Mouse (Mus musculus) liver, adult 2 months (tissue): ENCODE results near the gene Polr2l.

Source experiments
- CTCF ChIP-seq: fragments of 200-500 bp; IDR thresholded peaks from 2 replicates; pipeline ENCODE4 v1.5.1; 2011; ENCODE audit warnings: low read depth, low read length, control low read depth
- POLR2A ChIP-seq: fragments of 200-500 bp; IDR thresholded peaks from 2 replicates; pipeline ENCODE4 v1.6.1; 2011; ENCODE audit warnings: low read length, control low read depth; ENCODE audit not compliant: insufficient read depth; ENCODE audit errors: extremely low read depth

DNA sequence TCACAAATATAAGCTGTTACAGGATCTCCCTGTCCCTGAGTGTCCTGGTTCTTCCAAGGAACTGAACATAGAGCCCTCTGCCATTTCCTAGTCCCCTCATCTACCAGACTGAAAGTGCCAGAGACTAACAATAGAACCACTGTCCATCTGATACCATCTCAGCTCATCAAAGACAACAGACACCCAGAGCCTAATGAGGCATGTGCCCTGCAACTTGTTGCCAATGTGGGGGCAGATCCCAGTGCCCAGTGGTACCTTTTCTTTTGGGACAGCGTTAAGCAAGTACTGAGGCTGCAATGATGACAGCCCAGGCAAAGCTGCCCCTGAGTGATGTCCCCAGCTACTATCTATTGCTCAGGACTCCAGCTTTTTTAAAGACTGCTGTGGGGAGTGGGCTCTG lies 11.3 kb upstream of the Polr2l start:
- no peak for TF ChIP-seq CTCF
- no peak for TF ChIP-seq POLR2A
